Mouse (Mus musculus) forebrain, embryonic 16.5 days (tissue): ENCODE data around the gene Abce1. TPM values are rescaled to one million over a fixed set of nuclear protein-coding genes. Genes with fewer than 3 reads are reported as not detected.

Experiments used
- ATAC-seq: fragments of 200-750 bp; cut with Nextera tagmentation; 2 replicates; pipeline ENCODE4 v1.8.0; 2017; ENCODE audit warnings: mild to moderate bottlenecking, moderate library complexity
- H3K27ac ChIP-seq: fragments of 300-500 bp; sonication (generic); 2 replicates; pipeline ENCODE4 v1.5.1; 2014; ENCODE audit warnings: low read length, control low read depth
- H3K27me3 ChIP-seq: fragments of 300-500 bp; sonication (generic); replicated peaks from 2 replicates; pipeline ENCODE4 v1.6.1; 2014; ENCODE audit warnings: low read length; ENCODE audit not compliant: control insufficient read depth, insufficient read depth
- H3K36me3 ChIP-seq: fragments of 300-500 bp; sonication (generic); 2 replicates; pipeline ENCODE4 v1.6.1; 2014; ENCODE audit not compliant: control insufficient read depth, insufficient read depth
- H3K4me1 ChIP-seq: fragments of 300-500 bp; sonication (generic); replicated peaks from 2 replicates; pipeline ENCODE4 v1.6.1; 2014; ENCODE audit warnings: low read length; ENCODE audit not compliant: control insufficient read depth, insufficient read depth
- H3K4me2 ChIP-seq: fragments of 300-500 bp; sonication (generic); 2 replicates; pipeline ENCODE4 v1.6.1; 2014; ENCODE audit warnings: mild to moderate bottlenecking, low read length, control low read depth
- H3K4me3 ChIP-seq: fragments of 300-500 bp; sonication (generic); replicated peaks from 2 replicates; pipeline ENCODE4 v1.5.1; 2014; ENCODE audit warnings: mild to moderate bottlenecking, low read length, control low read depth
- H3K9ac ChIP-seq: fragments of 300-500 bp; sonication (generic); replicated peaks from 2 replicates; pipeline ENCODE4 v1.6.1; 2014; ENCODE audit warnings: low read depth, low read length, control low read depth
- H3K9me3 ChIP-seq: fragments of 300-500 bp; sonication (generic); 2 replicates; pipeline ENCODE4 v1.6.1; 2016; ENCODE audit warnings: low read length; ENCODE audit not compliant: control insufficient read depth
- WGBS: fragments of 180-500 bp; shearing (Covaris S2); extraction: QIAGEN DNeasy Blood & Tissue Kit; methylation state at CpG from one replicate; pipeline ENCODE4 v1.1.7; 2014; 5-methylcytosine and 5-hydroxymethylcytosine counted together
- polyA plus RNA-seq: library from polyadenylated mRNA; unstranded; fragments of >200 nt; fragmentation: Nextera tagmentation; extraction: Ambion mirVana; gene quantifications from 2 replicates; pipeline ENCODE4 v1.2.1, GENCODE M21; 2015

Abce1 gene
- polyA plus RNA-seq: 92.5 and 105 TPM in 2 replicates

- under 1% methylated on average over 73 of the region's 73 CpGs for WGBS
- H3K4me1 ChIP-seq: peaks cover 6% of the 10 kb centered on the region
These were observed at the start of gene Abce1, which contains the start of gene Anapc10 for GRCm38 (mm10) chr8:79711064-79711961. TSS of gene Abce1 (minus strand) at chr8:79711740. TSS of gene Anapc10 (plus strand) at chr8:79711820.

GRCm38 (mm10) chr8:79750305-79750704 is 38.8 kb upstream of the Abce1 start:
- H3K4me2 ChIP-seq: no peak overlapping the region
- 5% methylated on average over 2 of the region's 2 CpGs for WGBS
- peaks cover under 1% of the 10 kb centered on the region; the same call in 1 of the 2 replicates for H3K36me3 ChIP-seq
- H3K9me3 ChIP-seq: no peaks in the 10 kb centered on the region
- H3K27me3 ChIP-seq: no peaks in the 10 kb centered on the region
- ATAC-seq: peak; percentile 69; the same call in 1 of the 2 replicates
- H3K4me1 ChIP-seq: 0 out of 2 replicates have a peak, but pooled peaks cover 2% of the 10 kb centered on the region
- H3K9ac ChIP-seq: no peak overlapping the region
- H3K4me3 ChIP-seq: no peak overlapping the region
- H3K27ac ChIP-seq: no peak overlapping the region

More at GRCm38 (mm10) chr8:79711064-79711961, at the start of gene Abce1, which contains the start of gene Anapc10:
- peak within 1 kb of the TSS; percentile 78 for H3K27ac ChIP-seq
- no peaks in the 10 kb centered on the region for H3K27me3 ChIP-seq
- H3K4me3 ChIP-seq: peak within 1 kb of the TSS; percentile 90
- no peaks in the 10 kb centered on the region for H3K9me3 ChIP-seq
- H3K9ac ChIP-seq: peak within 1 kb of the TSS; percentile 81
- ATAC-seq: peak; percentile 99
- H3K36me3 ChIP-seq: peaks cover 7% of the 10 kb centered on the region; the same call in 1 of the 2 replicates
- H3K4me2 ChIP-seq: peak within 1 kb of the TSS; percentile 63

GRCm38 (mm10) chr8:79748591-79748990 is 37.1 kb upstream of the Abce1 start:
- H3K9me3 ChIP-seq: no peaks in the 10 kb centered on the region
- H3K27ac ChIP-seq: no peak overlapping the region
- 48% methylated on average over 4 of the region's 4 CpGs for WGBS
- no peak for ATAC-seq
- H3K9ac ChIP-seq: no peak overlapping the region
- H3K4me2 ChIP-seq: no peak overlapping the region
- 0 out of 2 replicates have a peak, but pooled peaks cover 2% of the 10 kb centered on the region for H3K4me1 ChIP-seq
- H3K4me3 ChIP-seq: no peak overlapping the region
- H3K36me3 ChIP-seq: peaks cover 2% of the 10 kb centered on the region; the same call in 1 of the 2 replicates
- H3K27me3 ChIP-seq: no peaks in the 10 kb centered on the region

GRCm38 (mm10) chr8:79748171-79748570 is 36.6 kb upstream of the Abce1 start:
- H3K27me3 ChIP-seq: no peaks in the 10 kb centered on the region
- H3K9me3 ChIP-seq: no peaks in the 10 kb centered on the region
- peaks cover 2% of the 10 kb centered on the region; the same call in 1 of the 2 replicates for H3K36me3 ChIP-seq
- ATAC-seq: no peak
- no peak overlapping the region for H3K27ac ChIP-seq
- H3K4me3 ChIP-seq: no peak overlapping the region
- 0 out of 2 replicates have a peak, but pooled peaks cover 2% of the 10 kb centered on the region for H3K4me1 ChIP-seq
- no peak overlapping the region for H3K9ac ChIP-seq
- 17% methylated on average over 2 of the region's 2 CpGs for WGBS
- H3K4me2 ChIP-seq: no peak overlapping the region

GRCm38 (mm10) chr8:79734304-79734703 is 22.8 kb upstream of the Abce1 start:
- Histone ChIP-seq H3K4me2 (no peak overlapping the region), H3K9ac (no peak overlapping the region), H3K27ac (no peak overlapping the region), H3K4me1 (no peaks in the 10 kb centered on the region), H3K36me3 (peaks cover 3% of the 10 kb centered on the region; the same call in 1 of the 2 replicates), H3K4me3 (no peak overlapping the region), H3K9me3 (no peaks in the 10 kb centered on the region), H3K27me3 (no peaks in the 10 kb centered on the region)
- ATAC-seq: peak; percentile 79
- WGBS: 16% methylated on average over 2 of the region's 2 CpGs

- H3K36me3 ChIP-seq: peaks cover 2% of the 10 kb centered on the region; the same call in 1 of the 2 replicates
- H3K4me1 ChIP-seq: no peaks in the 10 kb centered on the region
- no peaks in the 10 kb centered on the region for H3K9me3 ChIP-seq
- no peak overlapping the region for H3K27ac ChIP-seq
- WGBS: 98% methylated on average over 1 of the region's 1 CpGs
- no peak overlapping the region for H3K4me3 ChIP-seq
- no peaks in the 10 kb centered on the region for H3K27me3 ChIP-seq
- ATAC-seq: no peak
- no peak overlapping the region for H3K4me2 ChIP-seq
- H3K9ac ChIP-seq: no peak overlapping the region
These were observed 16.4 kb upstream of the Abce1 start for GRCm38 (mm10) chr8:79727900-79728299.

- no peak overlapping the region for H3K27ac ChIP-seq
- no peaks in the 10 kb centered on the region for H3K27me3 ChIP-seq
- H3K4me2 ChIP-seq: no peak overlapping the region
- H3K9me3 ChIP-seq: no peaks in the 10 kb centered on the region
- no peak overlapping the region for H3K4me3 ChIP-seq
- H3K9ac ChIP-seq: no peak overlapping the region
- H3K36me3 ChIP-seq: peaks cover 11% of the 10 kb centered on the region
- ATAC-seq: no peak
- H3K4me1 ChIP-seq: no peaks in the 10 kb centered on the region
- 66% methylated on average over 3 of the region's 3 CpGs for WGBS
These were observed 13.0 kb upstream of the Abce1 start for GRCm38 (mm10) chr8:79724589-79724988.

GRCm38 (mm10) chr8:79723308-79723707 is 11.8 kb upstream of the Abce1 start:
- H3K4me1 ChIP-seq: no peaks in the 10 kb centered on the region
- H3K27me3 ChIP-seq: no peaks in the 10 kb centered on the region
- H3K36me3 ChIP-seq: peaks cover 11% of the 10 kb centered on the region
- no peak overlapping the region for H3K9ac ChIP-seq
- H3K4me2 ChIP-seq: no peak overlapping the region
- no peaks in the 10 kb centered on the region for H3K9me3 ChIP-seq
- ATAC-seq: no peak
- no peak overlapping the region for H3K27ac ChIP-seq
- H3K4me3 ChIP-seq: no peak overlapping the region

GRCm38 (mm10) chr8:79721537-79721936 is 10.0 kb upstream of the Abce1 start:
- H3K27ac ChIP-seq: no peak overlapping the region
- H3K9ac ChIP-seq: no peak overlapping the region
- H3K4me1 ChIP-seq: no peaks in the 10 kb centered on the region
- H3K27me3 ChIP-seq: no peaks in the 10 kb centered on the region
- H3K4me3 ChIP-seq: no peak overlapping the region
- H3K4me2 ChIP-seq: no peak overlapping the region
- H3K36me3 ChIP-seq: peaks cover 11% of the 10 kb centered on the region
- ATAC-seq: no peak
- H3K9me3 ChIP-seq: no peaks in the 10 kb centered on the region
